Mouse (Mus musculus) bone marrow macrophage, adult 2 months (primary cell): ENCODE measurements at regions not wholly inside any gene's neighbourhood (a gene's known extent, or its start where the extent isn't known, plus 50 kb on each side); places are given as distances from the start of the nearest gene placed in this dataset.

Source experiments
- H3K27ac ChIP-seq: 2 replicates; pipeline ENCODE4 v1.5.1; 2012; ENCODE audit warnings: low read depth, low read length; ENCODE audit not compliant: insufficient read depth
- H3K4me1 ChIP-seq: 2 replicates; pipeline ENCODE4 v1.6.1; 2012; ENCODE audit warnings: low read length; ENCODE audit not compliant: control insufficient read depth, insufficient read depth
- H3K4me3 ChIP-seq: 2 replicates; pipeline ENCODE4 v1.5.1; 2012; ENCODE audit warnings: mild to moderate bottlenecking, low read length, moderate library complexity; ENCODE audit not compliant: insufficient read depth
- CTCF ChIP-seq: IDR thresholded peaks from 2 replicates; pipeline ENCODE4 v1.5.1; 2012; ENCODE audit warnings: low read depth, mild to moderate bottlenecking, low read length, moderate library complexity
- POLR2A ChIP-seq: IDR thresholded peaks from 2 replicates; pipeline ENCODE4 v1.6.1; 2012; ENCODE audit warnings: mild to moderate bottlenecking, low read depth, low read length, borderline replicate concordance

DNA sequence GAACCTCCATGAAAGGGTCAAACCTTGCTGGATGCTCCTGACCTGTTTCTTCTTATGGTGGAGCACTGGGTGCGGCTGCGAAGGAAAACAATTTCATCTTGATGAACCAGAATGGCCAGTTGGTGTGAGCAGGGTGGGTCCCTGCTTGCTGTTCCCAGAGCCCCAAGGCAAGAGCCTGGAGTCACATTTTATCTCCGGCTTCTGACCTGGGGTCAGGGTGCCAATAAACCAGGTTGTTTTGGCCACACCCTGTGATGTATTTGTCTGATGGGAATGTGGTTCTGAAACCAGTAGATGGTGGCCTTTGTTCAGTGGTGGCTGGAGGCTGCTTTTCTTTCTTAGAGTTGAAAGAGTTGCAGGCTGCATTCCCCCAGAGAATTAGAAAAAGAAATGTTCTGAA, 274.4 kb downstream of the Tbc1d1 start:
- Histone ChIP-seq H3K4me1 (no peaks in the 10 kb centered on the region), H3K4me3 (no peak overlapping the region), H3K27ac (no peak overlapping the region)
- TF ChIP-seq CTCF: no peak
- no peak for TF ChIP-seq POLR2A

DNA sequence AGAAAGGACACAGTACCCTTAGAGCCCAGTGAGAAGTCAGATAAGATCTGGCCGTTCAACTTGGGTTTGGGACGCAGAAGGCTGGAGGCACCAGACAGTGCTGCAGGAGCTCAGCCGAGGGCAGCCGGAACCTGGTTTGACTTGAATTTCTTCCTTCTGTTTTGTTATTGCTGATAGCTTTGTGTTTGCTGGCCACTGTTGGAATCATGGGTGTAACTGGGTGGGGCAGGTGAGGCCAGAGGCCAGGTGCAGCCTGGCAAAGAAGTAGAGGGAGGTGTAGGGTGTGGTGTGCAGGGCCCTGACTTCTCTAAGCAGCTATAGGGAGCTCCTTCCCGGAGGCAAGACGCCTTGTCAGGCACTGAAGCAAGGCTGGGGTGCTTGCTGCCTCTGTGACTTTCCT, 275.5 kb downstream of the Tbc1d1 start:
- no peak for TF ChIP-seq POLR2A
- no peak overlapping the region for H3K27ac ChIP-seq
- H3K4me1 ChIP-seq: no peaks in the 10 kb centered on the region
- H3K4me3 ChIP-seq: no peak overlapping the region

DNA sequence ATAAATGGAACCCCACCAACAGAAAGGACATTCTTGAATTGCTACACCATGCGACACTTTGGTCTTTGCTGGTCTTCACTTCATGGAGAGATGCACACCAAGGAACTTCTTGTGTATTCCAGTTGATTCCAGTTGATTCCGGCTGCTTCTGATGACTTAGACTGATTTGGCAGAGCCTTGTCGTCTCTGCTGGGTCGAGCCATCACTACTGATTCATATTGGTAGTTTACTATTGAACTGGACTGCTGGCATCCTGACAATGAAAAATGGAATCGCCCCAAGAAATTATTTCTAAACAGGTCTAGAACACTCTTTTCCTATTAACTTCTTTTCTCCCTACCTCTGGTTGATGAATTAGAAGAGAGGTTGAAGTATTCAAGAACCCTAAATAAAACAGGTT, 277.7 kb downstream of the Tbc1d1 start:
- no peak for TF ChIP-seq CTCF
- no peak for TF ChIP-seq POLR2A
- H3K27ac ChIP-seq: no peak overlapping the region
- H3K4me3 ChIP-seq: no peak overlapping the region
- peaks cover 5% of the 10 kb centered on the region for H3K4me1 ChIP-seq

GRCm38 (mm10) chr5:64435491-64435890, 279.4 kb downstream of the Tbc1d1 start:
- Histone ChIP-seq H3K4me1 (peaks cover 10% of the 10 kb centered on the region), H3K4me3 (no peak overlapping the region), H3K27ac (no peak overlapping the region)
- TF ChIP-seq POLR2A: no peak
- TF ChIP-seq CTCF: no peak

DNA sequence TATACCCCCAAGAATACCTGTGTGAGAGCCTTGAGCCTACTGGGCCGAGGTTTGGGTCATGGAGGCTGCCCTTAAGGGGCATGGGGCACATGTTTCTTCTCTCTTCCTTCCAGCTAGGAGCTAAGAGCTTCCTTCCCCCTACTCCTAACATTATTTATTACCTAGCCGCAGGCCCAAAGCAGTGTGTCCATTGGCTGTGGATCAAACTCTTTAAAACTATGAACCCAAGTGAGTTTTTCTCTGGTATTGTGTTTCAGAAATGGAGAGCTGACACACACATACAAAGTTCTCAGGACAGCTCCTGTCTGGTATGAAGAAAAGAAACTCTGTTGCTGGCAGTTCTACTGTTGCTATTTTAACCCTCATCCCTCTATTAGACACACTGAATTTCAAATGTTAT, 279.9 kb downstream of the Tbc1d1 start:
- Histone ChIP-seq H3K27ac (no peak overlapping the region), H3K4me3 (no peak overlapping the region), H3K4me1 (peaks cover 10% of the 10 kb centered on the region)
- TF ChIP-seq CTCF: no peak
- TF ChIP-seq POLR2A: no peak

GRCm38 (mm10) chr5:64437720-64438119, 281.6 kb downstream of the Tbc1d1 start:
- peaks cover 10% of the 10 kb centered on the region for H3K4me1 ChIP-seq
- H3K4me3 ChIP-seq: no peak overlapping the region
- no peak overlapping the region for H3K27ac ChIP-seq
- TF ChIP-seq POLR2A (no peak), CTCF (no peak)

- Histone ChIP-seq H3K4me1 (peaks cover 10% of the 10 kb centered on the region), H3K4me3 (no peak overlapping the region), H3K27ac (no peak overlapping the region)
- TF ChIP-seq CTCF: no peak
- TF ChIP-seq POLR2A: no peak
Observed at GRCm38 (mm10) chr5:64438446-64439134, 282.5 kb downstream of the Tbc1d1 start.

- TF ChIP-seq CTCF: no peak
- no peak for TF ChIP-seq POLR2A
- no peak overlapping the region for H3K4me3 ChIP-seq
- H3K27ac ChIP-seq: no peak overlapping the region
- no peaks in the 10 kb centered on the region for H3K4me1 ChIP-seq
Observed at GRCm38 (mm10) chr5:64447847-64448246, 291.7 kb downstream of the Tbc1d1 start.

DNA sequence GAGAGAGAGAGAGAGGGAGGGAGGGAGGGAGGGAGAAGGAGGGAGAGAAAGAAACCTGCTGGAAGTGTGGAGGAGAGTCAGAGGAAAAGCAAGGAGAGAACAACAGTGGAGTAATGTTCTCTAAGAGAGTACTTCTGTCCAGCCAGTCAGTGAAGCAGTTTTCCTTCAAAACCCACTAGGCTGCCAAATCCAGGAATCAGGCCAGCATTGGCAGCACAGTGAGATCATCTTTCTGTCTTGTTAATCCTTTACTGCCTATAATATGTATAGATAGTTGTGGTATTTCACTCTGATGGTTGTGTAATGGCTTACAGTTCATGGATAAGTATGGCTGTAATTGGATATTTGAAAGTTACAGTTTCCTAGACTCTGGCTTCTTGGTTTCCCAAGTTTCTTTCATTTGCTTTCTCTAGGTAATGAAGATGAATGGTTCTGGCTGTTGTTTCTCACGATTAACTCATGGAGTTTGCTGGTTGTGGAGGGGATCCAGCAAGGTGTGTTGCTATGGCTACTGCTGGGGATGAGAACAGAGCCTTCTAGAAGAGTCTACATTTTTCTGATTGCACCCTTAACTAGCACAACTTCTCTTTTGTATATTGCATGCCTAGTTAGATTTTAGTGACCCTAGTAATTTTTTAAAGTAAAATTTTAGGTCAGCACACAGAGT, 296.7 kb downstream of the Tbc1d1 start:
- Histone ChIP-seq H3K4me3 (no peak overlapping the region), H3K4me1 (no peaks in the 10 kb centered on the region), H3K27ac (no peak overlapping the region)
- TF ChIP-seq CTCF: no peak
- TF ChIP-seq POLR2A: no peak

GRCm38 (mm10) chr5:64459807-64460206, 303.7 kb downstream of the Tbc1d1 start:
- no peak overlapping the region for H3K4me3 ChIP-seq
- H3K4me1 ChIP-seq: peaks cover 3% of the 10 kb centered on the region; the same call in 1 of the 2 replicates
- TF ChIP-seq POLR2A (no peak), CTCF (no peak)
- H3K27ac ChIP-seq: no peak overlapping the region
